Mouse (Mus musculus) cortical plate, adult 2 months (tissue): ENCODE measurements around the gene Zfp800.

ENCODE experiments used
- CTCF ChIP-seq: fragments of 200-500 bp; IDR thresholded peaks from 2 replicates; pipeline ENCODE4 v1.5.1; 2011; ENCODE audit warnings: mild to moderate bottlenecking, control low read depth, low read length; ENCODE audit not compliant: insufficient read depth; ENCODE audit errors: extremely low read depth
- POLR2A ChIP-seq: fragments of 200-500 bp; IDR thresholded peaks from 2 replicates; pipeline ENCODE4 v1.6.1; 2011; ENCODE audit warnings: mild to moderate bottlenecking, low read length, control low read depth; ENCODE audit not compliant: insufficient read depth; ENCODE audit errors: extremely low read depth

- TF ChIP-seq CTCF = no peak
- TF ChIP-seq POLR2A = no peak
These were observed 75.4 kb downstream of the Zfp800 start for GRCm38 (mm10) chr6:28322399-28322798.
